Mouse (Mus musculus) liver, adult (tissue): ENCODE measurements around the gene Gm10100.
"Not testable (repeated sequence)": the region's sequence is repeated elsewhere in the genome, so short reads cannot be mapped to it uniquely, and the experiment has no call there.

Source experiments
- GATA4 ChIP-seq: IDR thresholded peaks from 2 replicates; pipeline ENCODE4 v1.6.1; 2014; ENCODE audit warnings: mild to moderate bottlenecking, low read length; ENCODE audit not compliant: insufficient replicate concordance

Gm10100 gene

DNA sequence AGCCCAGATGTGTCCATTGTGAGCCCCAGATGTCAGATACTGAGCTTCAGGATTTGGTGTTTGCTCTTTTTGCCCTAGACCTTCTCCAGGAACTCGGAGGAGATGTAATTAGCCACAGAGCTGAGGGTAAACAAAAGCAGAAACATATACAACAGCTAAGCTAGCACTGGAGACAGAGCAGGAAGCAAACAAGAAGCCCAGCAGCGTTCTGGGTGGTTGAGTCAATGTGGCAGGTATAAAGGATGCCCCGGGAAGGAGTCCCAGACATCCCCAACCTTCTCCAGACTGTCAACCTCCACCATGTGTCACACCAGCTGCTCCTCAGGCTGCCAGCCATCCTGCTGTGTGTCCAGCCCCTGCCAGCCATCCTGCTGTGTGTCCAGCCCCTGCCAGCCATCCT, at the start of gene Gm10100:
Gene Gm10100 (plus strand): TSS at position 301 of the 400 bp plus-strand sequence.
- no peak for TF ChIP-seq GATA4

GRCm38 (mm10) chr10:77677562-77677961, 48.7 kb upstream of the Gm10100 start:
- no peak for TF ChIP-seq GATA4

DNA sequence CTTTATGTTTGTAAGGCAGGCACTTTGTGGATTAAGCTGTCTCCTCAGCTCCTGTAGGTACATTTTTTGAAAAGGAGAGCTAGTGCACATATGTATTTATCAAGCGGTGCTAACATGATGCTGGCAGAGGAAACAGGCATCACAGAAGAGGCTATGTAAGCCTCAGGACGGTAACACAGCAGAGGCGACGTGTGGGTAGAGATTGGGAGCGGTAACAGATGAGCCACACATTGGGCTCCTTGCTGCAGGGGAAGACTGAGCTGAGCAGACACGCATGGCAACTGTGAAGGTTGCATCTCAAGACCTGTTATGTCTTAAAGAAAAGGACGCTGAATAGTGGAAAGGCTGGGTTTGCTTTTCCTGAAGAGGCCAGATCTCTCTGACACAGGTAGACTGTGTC, 43.3 kb upstream of the Gm10100 start:
- TF ChIP-seq GATA4 = no peak

DNA sequence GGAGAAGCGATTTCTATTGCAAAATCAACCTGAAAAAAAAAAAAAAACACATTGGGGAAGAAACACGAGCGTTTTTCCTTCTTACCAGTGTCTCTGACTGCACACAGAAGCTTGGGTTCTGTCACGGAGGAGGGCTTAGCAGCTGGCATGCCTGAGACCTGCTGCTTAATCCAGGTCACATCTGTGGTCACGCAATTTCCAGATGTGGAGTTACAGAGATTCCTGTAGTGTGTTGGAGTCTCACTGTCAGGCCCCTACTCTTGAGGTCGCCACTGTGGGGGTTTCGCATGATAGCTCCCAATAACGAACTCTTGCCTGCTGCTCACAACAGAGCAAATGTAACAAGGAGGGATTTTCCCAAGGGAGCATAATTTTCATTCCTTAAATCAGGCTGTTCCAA, 42.1 kb upstream of the Gm10100 start:
- TF ChIP-seq GATA4 = no peak

GRCm38 (mm10) chr10:77685895-77686664, 40.2 kb upstream of the Gm10100 start, which contains the start of gene Tspear:
TSS of gene Tspear (plus strand) at chr10:77686569.
- no peak for TF ChIP-seq GATA4

GRCm38 (mm10) chr10:77687021-77687420, 39.3 kb upstream of the Gm10100 start:
- no peak for TF ChIP-seq GATA4

DNA sequence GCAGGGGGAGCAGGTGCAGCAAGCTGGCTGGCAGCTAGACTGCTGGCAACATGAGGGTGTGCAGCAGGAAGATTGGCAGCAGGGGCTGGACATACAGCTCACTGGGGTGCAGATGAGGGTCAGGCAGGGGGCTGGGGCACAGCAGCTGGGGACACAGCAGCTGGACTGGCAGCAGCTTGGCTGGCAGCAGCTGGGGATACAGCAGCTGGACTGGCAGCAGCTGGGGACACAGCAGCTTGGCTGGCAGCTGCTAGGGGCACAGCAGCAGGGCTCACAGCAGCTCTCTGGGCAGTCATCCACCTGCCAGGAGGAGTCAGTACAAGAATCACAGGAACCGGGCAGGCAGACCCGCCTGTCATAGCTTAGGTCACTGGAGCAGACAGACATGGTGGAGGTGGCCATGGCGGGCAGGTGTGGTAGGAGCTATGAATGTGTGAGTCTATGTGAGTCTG, 35.9 kb upstream of the Gm10100 start, which contains the start of gene Gm19402:
Gene Gm19402 (minus strand): TSS at position 402 of the 452 bp plus-strand sequence.
- not testable (repeated sequence) for TF ChIP-seq GATA4

DNA sequence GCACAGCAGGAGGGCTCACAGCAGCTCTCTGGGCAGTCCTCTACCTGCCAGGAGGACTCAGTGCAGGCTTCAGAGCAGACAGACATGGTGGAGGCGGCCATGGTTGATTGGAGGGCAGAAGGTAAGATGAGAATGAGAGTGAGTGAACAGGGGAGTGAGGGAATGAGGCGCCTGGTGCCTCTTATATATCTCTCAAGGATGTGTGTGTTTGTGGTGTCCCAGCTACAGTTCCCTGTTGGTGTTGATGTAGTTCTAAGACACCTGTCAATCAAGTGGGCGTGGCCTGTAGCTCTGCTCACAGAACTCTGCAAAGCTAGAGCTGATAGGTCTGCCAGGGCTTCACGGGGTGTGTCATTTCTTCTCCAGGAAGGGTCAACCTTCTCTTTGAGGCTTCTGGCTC, 29.2 kb upstream of the Gm10100 start, which contains the start of gene Gm9508:
Gene Gm9508 (minus strand): TSS at position 101 of the 400 bp plus-strand sequence.
- no peak for TF ChIP-seq GATA4

DNA sequence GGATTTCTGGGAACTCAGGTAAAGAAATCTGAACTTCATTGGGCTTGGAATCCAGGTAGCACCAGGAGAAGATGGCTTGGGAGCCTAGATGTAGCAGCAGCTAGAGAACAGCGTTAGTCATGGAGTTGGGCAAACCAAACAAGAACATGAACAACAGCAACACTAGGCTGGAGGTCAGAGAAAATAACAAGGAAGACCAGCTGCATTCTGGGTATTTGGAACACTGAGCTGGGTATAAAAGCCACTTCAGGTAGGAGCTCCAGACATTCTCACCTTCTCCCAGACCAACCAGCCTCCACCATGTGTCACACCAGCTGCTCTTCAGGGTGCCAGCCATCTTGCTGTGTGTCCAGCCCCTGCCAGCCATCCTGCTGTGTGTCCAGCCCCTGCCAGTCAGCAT, 20.0 kb upstream of the Gm10100 start, which contains the start of gene Gm10272:
Gene Gm10272 (plus strand): TSS at position 301 of the 400 bp plus-strand sequence.
- TF ChIP-seq GATA4 = no peak

DNA sequence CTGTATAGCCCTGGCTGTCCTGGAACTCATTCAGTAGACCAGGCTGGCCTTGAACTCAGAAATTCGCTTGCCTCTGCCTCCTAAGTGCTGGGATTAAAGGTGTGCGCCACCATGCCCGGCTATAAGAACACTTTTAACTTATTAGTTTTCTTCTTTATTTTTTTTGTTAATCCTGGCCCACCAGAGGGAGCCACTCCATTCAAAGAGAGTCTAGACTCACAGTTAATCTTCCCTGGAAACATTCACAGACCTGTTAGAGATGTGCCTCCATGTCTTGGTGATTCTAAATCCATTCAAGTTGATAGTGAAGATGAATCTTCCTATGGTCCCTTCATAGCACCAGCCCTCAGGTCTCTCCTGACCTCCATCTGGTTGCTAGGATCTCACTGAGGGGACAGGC, 16.5 kb upstream of the Gm10100 start:
- no peak for TF ChIP-seq GATA4

- not testable (repeated sequence) for TF ChIP-seq GATA4
These were observed 15.1 kb upstream of the Gm10100 start, which contains the start of gene Gm10024 for GRCm38 (mm10) chr10:77711157-77711556. TSS of gene Gm10024 (plus strand) at chr10:77711457.

DNA sequence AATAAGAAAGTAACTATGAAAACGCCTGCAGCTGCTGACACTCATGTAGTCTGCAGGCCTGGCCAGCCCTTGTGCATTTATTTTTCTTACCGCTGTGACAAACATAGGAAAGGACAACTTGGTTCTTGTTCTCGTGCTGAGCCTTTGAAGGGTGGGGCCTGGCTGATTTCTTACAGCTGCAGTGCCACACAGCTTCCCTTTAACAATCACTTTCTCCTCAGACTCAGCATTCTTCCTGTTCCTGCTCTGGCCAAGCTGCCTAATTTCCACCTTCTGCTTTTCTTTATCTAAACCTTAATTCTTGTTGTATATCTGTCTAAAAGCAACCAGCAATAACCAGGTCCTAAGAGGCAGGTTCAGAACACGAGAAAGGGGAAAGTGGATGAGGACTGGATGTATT, 12.6 kb upstream of the Gm10100 start:
- TF ChIP-seq GATA4 = no peak

- TF ChIP-seq GATA4 = no peak
These were observed 10.8 kb upstream of the Gm10100 start, which contains the start of gene Gm10142 for GRCm38 (mm10) chr10:77715507-77715906. TSS of gene Gm10142 (plus strand) at chr10:77715807.

DNA sequence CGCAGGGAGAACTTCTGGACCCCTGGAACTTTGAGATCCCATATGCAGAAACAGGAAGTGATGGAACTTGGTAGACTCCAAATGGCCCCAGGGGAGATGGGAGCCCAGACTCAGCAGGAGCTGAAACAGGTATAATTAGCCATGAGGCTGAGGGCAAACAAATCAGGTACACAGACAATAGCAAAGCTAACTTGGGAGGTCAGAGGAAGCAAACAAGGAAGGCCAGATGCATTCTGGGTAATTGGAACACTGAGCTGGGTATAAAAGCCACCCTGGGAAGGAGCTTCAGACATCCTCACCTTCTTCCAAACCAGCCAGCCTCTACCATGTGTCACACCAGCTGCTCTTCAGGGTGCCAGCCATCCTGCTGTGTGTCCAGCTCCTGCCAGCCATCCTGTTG, 6.0 kb upstream of the Gm10100 start, which contains the start of gene Krtap12-1:
Gene Krtap12-1 (plus strand): TSS at position 301 of the 400 bp plus-strand sequence.
- not testable (repeated sequence) for TF ChIP-seq GATA4

- TF ChIP-seq GATA4 = no peak
These were observed 1.4 kb upstream of the Gm10100 start for GRCm38 (mm10) chr10:77724855-77725254.

DNA sequence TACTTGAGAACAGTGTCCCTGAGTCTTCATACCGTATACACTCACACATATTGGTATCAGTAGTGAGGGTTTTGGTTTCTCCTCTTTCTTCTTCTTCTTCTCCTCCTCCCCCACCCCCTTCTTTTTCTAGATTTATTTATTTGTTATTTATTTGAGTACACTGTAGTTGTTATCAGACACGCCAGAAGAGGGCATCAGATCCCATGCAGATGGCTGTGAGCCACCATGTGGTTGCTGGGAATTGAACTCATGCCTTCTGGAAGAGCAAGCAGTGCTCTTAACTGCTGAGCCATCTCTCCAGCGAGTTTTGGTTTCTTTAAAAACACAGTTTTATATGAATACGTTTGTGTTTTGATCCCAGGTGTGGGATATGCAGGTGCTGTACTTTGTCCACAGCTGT, 2.0 kb downstream of the Gm10100 start:
- no peak for TF ChIP-seq GATA4
